Mouse (Mus musculus) thymus, postnatal 4 days (tissue): ENCODE measurements around the gene Pcbp2.

ENCODE experiments used
- DNase-seq: peaks from one replicate; pipeline ENCODE4 v3.0.0; 2021

Gene Pcbp2

DNA sequence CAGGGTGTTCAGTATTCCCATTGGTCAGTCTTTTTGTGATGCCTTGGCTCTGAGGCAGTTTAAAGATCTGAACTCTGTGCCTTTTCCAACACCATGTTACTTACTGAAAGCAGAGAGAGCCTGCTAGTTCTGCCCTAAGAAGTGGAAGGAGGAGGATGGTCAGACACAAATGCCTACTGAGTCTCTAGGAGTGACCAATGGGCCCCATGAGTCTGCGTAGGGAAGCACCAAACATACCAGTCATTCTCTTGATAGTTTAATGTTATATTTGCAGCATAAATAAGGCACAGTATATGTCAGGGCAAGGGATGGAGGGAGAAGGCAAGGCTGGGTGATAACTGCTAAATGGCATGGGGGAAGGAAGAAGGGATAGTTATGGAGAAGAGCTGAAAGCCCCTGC lies 58.1 kb downstream of the Pcbp2 start:
- DNase-seq: no peak

DNA sequence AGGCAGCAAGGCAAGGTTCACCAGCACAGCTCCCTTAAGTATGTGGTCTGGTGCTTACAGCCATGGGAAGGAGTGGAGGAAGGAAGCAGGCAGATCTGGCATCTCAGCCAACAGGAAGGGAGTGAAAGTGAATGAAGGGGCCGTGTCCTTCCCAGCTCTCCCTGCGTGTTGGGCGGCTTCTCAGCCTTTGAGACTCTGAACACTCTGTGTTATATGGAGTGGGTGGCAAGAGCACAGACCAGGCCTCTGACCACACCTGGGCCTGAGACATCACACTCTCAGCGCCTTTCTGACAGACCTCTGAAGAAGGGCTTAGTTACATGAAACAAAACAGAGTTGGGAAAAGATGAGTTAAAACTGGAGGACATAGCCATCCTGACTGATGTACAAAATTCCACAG lies 60.2 kb downstream of the Pcbp2 start:
- no peak for DNase-seq

DNA sequence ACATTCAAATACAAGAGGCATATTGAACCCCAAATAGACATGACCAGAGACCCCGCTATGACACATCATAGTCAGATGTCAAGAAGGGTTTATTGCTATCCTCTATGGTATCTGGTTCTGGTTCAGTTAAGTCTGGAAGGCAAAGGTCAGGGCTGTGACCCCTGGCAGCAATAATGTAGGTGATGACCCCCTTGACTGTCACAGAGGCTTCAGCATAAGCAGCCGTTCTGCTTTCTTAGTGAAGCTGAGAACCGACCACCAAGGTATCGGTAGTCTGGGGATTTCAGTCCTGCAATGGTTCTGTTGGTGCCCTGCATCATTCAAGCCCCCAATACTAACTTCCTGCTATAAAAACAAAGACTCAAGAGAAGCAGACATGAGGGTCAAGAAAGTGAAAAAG lies 61.2 kb downstream of the Pcbp2 start:
- DNase-seq: no peak

DNA sequence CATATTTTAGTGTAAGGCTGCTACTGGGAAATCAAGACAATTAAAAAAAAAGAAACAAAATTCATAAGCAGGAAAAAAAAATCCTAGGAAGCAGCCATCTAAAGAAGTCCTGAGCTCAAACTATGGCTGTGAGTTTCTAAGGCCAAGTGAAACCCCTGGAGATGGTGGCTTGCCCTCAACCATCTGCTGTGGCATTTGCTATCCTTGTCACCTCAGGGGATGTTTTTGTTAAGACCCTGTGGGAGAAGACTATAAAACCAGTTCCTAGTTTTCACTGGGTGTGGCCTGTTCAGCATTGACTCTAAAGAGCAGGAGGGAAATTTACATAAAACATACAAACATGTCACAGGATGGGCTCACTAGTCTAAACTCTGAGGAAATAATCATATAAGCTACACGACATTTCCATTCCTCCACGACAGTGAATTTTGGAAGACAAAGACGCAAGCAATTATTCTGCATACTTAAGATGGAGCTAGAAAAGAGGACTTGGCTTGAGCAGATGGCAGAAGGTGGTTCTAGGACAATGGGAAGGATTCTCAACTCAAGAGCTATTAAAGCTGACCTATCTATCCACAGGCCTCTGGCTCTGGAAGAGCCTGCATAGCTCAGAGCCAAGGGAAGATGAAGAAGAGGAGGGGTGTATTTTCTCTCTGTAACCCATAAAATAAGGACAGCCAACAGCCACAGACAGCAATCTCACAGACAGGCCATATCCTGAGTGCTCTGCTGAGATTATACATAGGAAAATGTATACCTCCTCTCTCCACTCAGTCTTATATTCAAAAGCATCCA lies 62.0 kb downstream of the Pcbp2 start:
- no peak for DNase-seq

DNA sequence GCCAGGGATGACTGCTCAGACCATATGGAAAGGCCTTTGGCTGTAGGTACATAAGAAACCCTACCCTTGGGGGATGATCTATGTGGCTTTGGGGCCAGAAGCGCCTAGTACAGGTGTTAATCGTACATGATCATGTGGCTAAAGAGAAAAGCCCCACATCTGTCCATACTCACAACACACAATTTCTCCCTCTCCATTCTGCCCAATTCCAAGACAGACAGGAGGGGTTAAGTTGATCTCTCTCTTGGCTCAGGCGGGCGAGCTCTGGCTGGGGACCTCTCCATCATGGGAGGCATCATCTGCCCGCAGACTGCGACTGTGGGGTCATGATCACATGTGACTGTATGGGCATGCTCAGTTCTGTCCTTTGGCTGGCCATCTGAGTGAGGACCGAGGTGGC lies 63.6 kb downstream of the Pcbp2 start:
- no peak for DNase-seq

DNA sequence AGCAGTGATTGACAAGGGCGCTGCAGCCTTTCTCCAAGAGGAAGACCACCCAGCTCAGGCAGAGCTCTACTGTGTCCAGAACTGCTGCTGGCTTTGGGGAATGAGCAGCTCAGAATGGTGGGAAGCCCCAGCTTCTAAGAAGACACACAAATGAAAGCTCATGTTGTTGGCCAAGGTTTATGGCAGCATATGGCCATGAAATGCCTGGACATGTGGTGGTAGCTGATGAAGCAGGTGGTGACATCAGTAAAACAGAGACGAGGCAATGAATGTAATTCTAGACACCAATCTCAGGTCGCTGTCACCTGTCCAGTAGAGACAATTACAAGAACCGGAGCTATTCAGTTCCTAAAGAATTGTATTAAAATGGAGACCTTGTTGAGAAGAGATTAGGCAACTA lies 74.5 kb downstream of the Pcbp2 start:
- DNase-seq: no peak

DNA sequence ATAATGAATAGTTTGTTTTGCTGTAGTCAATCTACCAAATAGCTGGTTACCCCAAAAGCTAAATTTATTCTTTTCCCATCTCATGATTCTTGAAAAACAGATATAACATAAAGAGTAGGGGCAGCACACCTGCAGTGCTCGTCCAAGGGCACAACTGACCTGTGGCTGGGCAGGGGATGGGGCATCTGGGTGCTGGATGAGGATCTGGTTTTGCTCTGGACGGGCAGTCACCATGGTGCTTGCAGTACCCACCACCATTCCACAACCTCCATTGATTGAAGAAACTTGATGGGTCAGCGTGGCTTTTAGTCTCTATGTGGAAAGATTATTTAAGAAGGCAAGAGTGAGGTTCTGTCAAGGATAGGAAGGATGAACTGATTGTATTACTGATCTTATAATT lies 75.9 kb downstream of the Pcbp2 start:
- DNase-seq: no peak

DNA sequence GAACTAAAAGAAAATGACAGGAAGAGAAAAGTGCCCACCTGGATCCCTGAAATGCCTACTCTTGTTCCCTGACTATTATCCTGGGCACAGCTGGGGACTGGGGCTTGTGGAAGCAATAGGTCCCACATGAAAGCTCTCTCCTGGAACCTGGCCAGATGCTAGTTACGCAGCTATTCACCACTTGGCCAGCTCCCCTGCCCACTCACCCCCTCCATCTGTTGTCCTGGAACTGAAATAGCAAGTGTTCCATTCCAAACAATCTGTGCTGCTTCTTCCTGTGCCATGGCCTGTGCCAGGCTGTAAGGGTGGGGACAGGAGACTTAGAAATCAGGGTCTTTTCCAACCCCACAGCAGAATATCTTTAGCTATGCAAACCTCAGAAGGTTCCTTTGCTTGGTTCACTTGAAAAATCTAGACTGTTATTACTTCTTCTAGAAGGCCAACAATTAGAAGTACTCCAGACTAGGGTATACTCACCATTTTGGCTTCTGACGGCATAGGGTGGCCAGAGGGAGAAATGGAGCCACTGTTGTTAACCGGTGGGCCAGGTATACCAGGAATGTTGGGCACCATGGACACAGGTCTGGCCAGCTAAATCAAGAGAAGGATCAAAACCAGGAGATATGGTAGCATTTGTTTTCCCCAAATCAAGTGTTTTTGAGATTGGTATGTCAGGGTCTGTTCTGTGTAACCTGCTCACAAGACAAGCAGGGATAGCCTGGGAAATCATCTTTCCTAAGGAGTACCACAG lies 76.5 kb downstream of the Pcbp2 start:
- no peak for DNase-seq

DNA sequence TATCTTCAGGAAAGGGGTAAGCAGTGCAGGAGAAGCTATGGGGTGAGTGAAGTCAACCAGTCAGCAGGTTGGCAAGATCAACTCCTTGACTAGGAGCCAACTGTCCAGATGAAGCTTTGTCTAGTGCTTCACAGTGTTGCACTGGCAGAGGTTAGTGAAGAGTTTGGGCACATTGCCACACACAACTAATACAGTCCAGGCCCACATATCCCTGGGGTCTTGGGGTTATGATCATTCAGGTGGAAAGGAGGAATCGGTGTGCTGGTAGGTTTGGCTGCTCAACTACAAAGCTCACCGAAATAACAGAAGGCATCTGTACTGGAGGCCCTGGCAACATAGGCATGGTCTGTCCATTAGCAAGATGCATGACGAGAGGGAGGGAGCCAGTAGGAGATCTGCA lies 77.1 kb downstream of the Pcbp2 start:
- DNase-seq: no peak
